Mouse (Mus musculus) cerebellum, postnatal 25 days (tissue): ENCODE data around the gene Ccng1.
"Not testable (repeated sequence)": the region's sequence is repeated elsewhere in the genome, so short reads cannot be mapped to it uniquely, and the experiment has no call there.

Source experiments
- DNase-seq, 2 experiments: peaks; one replicate each; pipeline ENCODE4 v3.0.0; 2021; ENCODE audit warnings: mixed read lengths in 2 of 2

Gene Ccng1

GRCm38 (mm10) chr11:40718324-40718723, 36.8 kb downstream of the Ccng1 start:
- DNase-seq = no peak

DNA sequence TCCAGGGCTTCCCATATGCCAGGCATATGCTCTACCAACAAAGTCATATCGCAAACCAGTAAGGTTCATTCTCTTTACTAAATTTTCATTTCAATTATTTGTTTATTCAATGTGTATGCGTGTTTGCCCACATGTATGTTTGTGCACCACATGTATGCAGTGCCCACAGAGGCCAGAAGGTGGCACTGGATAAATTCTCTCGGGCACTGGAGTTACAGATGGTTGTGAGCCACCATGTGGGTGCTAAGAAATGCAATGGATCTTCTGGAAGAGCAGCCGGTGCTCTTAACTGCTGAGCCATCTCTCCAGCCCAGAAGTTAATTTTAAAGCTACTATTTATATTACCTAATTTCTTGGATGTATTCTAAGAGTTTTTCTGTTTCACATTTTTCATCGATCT, 39.6 kb downstream of the Ccng1 start:
- DNase-seq = no peak

DNA sequence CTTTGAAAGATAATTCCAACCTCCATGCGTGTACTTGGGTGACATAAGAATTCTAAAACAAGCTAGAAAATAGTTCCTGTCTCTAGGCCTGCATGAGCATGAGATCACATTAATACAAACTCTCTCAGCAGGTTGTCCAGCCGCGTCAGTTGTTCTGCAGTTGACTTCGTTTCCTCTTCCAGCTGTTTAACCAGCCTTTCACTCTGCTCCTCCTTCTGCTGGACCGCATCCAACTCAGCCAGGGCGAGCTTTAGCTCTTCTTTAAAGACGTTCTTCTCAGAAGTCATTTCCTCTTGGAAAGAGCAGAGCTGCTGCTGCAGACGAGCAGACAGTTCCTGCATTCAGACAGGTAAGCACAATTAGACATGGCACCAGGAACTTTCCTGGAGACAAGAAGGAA, 41.3 kb downstream of the Ccng1 start:
- peak in 1 of 2 experiments; percentile 11 for DNase-seq

DNA sequence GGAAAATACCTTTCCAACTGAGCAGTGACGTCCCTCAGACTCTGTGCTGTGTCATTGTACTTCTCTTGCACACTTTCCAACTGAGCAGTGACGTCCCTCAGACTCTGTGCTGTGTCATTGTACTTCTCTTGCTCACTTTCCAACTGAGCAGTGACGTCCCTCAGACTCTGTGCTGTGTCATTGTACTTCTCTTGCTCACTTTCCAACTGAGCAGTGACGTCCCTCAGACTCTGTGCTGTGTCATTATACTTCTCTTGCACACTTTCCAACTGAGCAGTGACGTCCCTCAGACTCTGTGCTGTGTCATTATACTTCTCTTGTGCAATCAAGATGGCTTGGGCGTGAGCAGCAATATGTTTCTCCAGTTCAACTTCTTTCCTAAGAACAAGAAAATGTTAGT, 45.2 kb downstream of the Ccng1 start:
- DNase-seq = not testable (repeated sequence)
